Mouse (Mus musculus): ENCODE results near the gene Ptprn.

- TF ChIP-seq CTCF (IDR thresholded peaks at IDR 0.05; ENCODE audit: low read depth, low read length) = no peak
- no peak for TF ChIP-seq POLR2A (IDR thresholded peaks at IDR 0.05; ENCODE audit: borderline replicate concordance, low read depth, low read length)
These were observed 38.8 kb downstream of the Ptprn start for GRCm38 (mm10) chr1:75225473-75225872.

Measured in bone marrow macrophage, adult 2 months (primary cell).